Mouse (Mus musculus) left cerebral cortex, adult 9 months (tissue): ENCODE measurements around the gene B4galt3.

ENCODE experiments used
- DNase-seq, 2 experiments: peaks; one replicate each; pipeline ENCODE4 v3.0.0; 2022; ENCODE audit warnings: low spot score in 2 of 2

The B4galt3 gene

GRCm38 (mm10) chr1:171263185-171263611, 6.9 kb upstream of the B4galt3 start:
- peak; percentile 55 to 72 for DNase-seq

DNA sequence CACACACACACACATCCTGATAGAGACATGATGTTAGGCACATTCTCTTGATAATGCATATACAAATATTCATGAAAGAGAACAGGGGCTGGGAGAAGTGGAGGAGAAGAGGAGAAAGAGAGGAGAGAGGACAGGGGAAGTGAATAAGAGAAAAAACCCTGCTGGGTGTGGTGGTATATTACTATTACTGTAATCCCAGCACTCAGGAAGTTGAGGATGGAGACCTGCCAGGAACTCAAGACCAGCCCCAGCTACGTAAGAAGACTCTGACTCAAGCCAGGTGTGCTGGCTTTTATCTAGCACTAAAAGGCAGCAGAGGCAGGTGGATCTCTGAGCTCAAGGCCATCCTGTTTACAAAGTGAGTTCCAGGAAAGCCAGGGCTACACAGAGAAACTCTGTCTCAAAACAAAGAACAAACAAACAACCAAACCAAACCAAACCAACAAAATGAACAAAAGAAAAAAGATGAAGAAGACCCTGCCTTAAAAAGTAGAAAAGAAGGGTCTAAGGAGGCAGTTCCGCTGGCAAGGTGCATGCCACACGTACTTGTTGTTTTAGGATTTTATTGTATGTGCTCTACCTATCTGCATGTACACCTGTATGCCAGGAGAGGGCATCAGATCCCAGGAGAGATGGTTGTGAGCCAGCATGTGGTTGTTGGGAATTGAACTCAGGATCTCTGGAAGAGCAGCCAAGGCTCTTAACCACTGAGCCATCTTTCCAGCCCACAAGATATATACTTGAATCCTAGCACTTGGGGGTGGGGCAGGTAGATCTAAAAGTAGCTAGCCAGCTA, 6.3 kb upstream of the B4galt3 start:
- DNase-seq: no peak

DNA sequence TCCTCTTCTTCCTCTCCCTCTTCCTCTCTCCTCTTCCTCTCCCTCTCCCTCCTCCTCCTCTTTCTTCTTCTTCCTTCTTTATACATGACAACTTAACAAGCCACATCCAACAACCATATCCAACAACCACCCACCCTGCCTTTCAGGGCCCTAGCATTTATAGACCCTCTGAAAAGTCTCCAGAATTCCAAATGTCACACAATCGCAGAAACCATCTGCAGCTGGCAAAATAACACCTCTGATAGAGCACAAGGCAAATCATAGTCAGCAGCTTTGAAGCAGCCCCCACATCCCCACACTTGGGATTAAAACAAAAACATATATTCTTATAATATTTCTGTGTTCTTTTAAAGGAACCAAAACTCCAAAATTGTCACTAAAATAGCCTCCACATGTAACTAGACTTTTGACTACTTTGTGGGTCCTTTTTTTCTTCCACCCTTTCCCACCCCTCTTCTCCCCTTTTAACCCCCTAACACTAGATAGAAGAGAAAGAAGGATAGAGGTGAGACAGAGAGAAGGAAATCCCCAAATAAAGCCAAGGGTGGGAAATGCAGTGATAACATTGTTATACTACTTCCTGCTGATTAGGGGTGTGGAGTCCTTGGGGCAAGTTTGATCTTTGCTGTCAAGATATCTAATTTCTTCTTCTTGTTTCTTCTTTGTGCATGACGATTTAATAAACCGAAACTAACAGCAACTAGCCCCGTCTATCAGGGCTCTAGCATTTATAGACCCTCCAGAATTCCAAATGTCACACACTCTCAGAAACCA, 4.0 kb upstream of the B4galt3 start:
- no peak for DNase-seq

DNA sequence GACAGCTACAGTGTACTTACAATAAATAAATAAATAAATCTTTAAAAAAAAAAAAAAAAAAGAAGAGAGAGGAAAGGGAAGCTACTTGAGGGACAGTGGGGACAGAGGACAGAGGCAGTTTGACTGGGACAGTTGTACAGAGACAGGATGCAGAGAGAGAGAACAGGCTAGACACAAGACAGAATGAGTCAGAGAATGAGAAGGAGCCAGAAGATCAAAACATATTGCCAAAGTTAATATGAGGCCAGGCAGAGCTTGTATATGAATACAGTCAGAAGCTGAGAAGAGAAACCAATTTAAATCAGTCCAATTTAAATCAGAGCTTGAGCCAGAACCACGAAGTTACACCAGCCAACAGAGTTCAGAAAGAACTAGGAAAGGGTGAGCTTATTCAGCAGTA, 1.8 kb upstream of the B4galt3 start:
- no peak for DNase-seq

DNA sequence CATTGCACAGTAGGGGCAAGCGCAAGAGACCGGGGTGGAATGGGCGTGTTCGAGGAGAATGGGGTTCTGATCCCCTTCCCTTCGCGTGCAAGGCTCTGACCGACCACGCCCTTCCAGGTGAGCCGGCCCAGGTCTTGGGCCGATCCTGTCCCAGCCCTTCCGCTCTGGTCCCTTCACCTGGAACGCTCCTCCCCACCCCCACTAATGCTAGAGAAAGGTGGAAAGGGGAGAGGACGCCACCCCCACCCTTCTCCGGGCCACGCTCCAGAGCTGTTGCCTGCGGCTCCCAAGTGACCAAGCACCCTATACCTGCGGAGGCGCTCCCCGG, 409 bp downstream of the B4galt3 start:
- DNase-seq: no peak

- DNase-seq: no peak
These were observed 1.1 kb downstream of the B4galt3 start for GRCm38 (mm10) chr1:171271196-171271595.

DNA sequence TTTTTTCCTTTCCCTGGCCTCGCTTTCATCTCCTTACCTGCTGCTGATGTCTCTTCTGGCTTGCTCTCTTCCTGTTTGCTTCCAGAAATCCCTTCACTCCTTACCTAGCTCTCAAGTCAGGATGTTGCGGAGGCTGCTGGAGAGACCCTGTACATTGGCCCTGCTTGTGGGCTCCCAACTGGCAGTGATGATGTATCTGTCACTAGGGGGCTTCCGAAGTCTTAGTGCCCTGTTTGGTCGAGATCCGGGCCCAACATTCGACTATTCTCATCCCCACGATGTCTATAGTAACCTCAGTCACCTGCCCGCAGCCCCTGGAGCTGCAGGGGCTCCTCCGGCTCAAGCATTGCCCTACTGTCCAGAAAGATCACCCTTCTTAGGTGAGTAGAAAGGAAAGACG, 1.5 kb downstream of the B4galt3 start:
- DNase-seq: no peak

GRCm38 (mm10) chr1:171272086-171272485, 2.0 kb downstream of the B4galt3 start:
- no peak for DNase-seq

DNA sequence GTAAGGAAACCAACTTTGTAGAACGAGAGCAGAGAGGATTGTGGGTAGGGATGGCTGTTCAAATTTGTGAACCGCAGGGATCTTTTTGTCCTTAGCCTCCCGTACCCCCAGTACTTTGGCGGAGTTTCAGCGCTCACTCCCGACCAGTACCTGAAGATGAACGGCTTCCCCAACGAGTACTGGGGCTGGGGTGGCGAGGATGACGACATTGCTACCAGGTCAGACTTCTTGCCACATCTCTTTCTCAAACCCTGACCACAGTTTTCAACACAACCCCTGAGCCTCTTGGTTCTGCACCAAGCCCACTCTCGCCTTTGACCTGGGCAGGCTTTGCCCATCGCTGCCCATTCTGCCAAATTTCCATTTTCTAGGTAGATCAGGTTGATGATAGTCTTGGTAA, 4.0 kb downstream of the B4galt3 start:
- no peak for DNase-seq

DNA sequence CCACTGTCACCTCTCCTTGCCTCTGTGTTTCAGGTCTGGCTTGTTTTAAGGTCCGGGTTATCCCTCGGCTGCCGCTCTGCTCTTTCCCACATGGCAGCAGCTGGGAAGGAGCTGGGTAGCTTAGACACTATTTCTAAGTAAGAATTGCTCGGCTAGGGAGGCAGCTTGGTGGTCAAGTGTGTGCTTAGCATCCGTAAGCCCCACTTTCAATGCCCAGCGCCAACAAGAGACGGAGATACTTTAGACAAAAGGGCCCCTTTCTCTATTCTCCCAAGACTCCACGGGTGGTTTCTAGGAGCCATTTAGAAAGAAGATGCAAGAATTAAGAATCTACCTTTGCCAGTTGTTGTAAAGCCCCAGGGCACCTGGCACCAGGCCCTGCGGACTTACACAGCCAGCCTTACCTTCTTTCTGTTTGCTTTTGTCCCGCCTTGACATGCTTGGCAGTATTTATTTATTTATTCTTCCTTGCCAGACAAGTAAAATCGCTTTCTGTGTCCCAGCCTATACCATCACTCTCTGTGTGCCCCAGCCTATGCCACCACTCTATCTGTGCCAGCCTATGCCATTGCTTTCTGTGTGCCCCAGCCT, 5.1 kb downstream of the B4galt3 start:
- no peak for DNase-seq

DNA sequence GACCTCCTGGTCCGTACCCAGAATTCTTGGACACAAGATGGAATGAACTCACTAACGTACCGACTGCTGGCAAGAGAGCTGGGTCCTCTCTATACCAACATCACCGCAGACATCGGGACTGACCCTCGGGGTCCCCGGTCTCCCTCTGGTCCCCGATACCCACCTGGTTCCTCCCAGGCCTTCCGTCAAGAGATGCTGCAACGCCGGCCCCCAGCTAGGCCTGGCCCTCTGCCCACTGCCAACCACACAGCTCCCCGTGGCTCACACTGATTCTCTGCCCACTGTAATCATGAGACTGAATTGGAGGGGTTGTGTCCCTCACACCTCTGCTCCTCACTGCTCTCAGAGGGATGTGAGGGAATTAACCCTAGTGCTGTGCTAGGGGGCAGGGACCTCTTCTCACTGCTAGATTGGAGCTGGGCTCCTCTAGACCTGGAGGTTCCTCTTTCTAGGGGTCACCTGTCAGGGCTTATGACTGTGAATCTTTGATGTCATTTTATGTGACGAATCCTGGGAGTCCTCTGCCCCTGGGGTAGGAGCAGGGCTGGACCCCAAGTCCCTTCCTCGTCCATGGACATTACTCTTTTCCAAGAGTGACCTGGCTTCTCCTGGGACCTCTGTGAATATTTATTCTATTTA, 6.1 kb downstream of the B4galt3 start:
- no peak for DNase-seq

DNA sequence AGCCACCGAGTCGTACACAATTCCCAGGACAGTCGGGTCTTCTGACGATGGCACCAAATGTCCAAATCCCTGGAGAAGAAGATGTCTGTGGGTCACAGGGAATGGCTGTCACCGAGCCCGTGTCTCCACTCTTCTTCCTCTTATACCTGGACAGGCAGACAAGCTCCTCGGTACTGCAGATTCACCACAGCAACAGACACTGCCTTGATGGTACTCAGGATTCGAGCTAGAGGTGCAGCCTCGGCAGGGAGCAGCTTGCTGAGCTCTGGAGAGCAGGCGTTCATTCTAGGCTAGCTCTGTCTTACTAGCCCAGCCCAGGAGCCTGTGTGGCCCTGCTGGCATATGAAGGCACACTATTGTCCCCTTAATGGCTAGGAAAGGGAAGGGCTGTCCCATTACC, 7.6 kb downstream of the B4galt3 start:
- no peak for DNase-seq

DNA sequence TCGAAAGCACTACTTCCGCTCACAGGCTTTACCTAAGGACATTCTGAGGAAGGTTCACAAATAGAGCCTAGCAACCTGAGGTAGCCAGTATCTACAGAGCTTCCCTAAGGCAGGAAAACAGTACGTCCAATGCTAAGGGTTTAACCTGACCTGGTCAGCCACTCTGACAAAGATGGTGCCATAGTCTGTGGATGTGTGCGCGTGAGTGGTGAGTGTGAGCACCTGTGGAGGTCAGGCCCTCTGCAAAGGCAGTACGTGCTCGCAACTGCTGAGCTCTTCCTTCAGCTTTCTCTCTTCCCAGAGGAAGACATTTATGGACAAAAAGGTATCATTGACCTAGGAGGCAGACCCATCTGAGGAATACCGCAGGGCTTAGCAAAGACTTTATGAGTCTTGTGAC, 8.3 kb downstream of the B4galt3 start:
- DNase-seq: no peak

DNA sequence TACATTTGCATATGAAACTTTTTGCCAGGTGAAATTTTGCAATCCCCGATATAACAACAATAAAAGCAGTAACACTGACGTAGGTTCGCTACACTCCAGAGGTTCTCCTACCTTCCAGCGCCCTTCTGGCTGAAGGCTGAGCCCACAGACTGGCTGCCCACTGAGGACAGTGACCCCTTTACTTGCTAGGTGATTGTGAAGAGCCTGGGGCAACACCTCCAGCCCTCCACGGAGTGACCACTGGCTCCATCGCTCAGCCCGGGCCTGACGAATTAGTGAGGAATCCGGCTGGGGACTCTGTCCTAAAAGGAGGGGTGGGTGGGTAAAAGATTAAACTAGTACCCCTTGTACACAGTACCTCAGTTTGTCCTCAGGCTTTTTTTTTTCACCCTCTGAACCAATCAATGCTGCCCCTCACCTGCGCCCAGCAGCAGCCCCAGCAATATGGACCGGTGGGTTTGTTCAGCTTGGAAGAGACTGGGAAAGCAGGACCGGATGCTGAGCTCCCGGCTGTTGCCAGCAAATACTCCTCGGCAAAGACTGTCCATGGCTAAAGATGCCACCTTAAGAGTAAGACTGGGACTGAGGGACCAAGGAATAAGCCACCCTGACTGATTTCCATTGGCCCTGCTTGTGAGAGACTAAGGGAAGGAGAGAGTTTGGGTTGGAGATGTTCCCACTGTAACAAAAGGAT, 9.0 kb downstream of the B4galt3 start:
- no peak for DNase-seq

DNA sequence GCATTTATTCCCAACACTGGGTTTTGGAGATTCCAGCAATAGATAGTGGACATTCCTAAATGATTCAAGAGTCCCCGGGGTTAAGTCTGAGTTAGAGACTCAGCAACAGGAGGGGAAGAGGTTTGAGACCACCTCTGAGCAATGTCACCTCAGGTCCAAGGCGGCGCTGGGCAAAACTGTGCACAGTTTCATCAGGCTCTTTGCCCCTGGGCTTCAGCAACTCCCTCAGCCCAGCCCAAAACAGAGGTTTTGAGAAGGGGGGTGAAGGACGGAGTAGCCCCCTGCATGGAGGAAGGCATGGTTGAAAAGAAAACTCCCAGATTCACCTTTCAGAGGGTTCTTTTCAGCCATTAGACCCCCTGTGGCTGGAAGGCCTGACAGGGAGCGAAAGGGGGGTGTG, 9.6 kb downstream of the B4galt3 start:
- DNase-seq: no peak

GRCm38 (mm10) chr1:171280250-171280915, 10.3 kb downstream of the B4galt3 start:
- DNase-seq: no peak

DNA sequence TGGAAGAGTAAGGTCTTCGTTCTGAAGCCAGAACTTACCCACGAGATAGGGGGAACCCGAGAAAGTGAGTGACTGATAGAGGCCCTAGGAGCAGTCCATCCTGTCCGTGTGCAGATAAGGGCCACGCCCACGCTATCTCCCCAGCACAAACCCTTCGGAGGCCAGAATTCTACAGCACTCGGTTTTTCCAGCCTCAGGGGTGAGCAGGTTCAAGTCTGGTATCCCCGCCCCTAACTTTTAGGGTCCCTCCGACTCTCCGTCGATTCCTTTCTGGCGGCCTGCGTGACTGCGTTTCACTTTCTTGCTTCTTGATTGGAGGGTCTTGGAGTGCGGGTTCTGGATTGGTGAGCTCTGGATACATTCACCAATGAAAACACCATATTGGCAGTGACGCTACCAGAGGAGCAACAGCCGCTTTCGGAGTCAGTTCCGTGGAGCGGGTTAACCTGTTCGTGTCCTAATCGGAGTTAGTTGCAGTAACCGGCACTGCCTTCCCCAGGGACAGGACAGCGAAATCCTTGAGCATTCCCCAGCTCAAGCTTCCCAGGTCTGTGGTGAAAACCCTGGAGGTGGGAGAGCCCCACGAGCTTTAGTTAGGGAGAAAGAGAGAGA, 10.9 kb downstream of the B4galt3 start, which contains the start of gene Ppox:
Gene Ppox (minus strand): TSS at position 271 of the 612 bp plus-strand sequence.
- DNase-seq: peak; percentile 93 to 97

- peak in 1 of 2 experiments; percentile 83 for DNase-seq
These were observed 11.4 kb downstream of the B4galt3 start for GRCm38 (mm10) chr1:171281528-171281923.

GRCm38 (mm10) chr1:171282086-171282805, 12.1 kb downstream of the B4galt3 start:
- no peak for DNase-seq
